Mouse (Mus musculus): ENCODE measurements at regions not wholly inside any gene's neighbourhood (a gene's known extent, or its start where the extent isn't known, plus 50 kb on each side); places are given as distances from the start of the nearest gene placed in this dataset.

GRCm38 (mm10) chr10:97778531-97778930, 52.0 kb upstream of the C030005K15Rik start:
- ATAC-seq (ENCODE audit: extremely low read depth, insufficient number of reproducible peaks, low FRiP score, poor library complexity, severe bottlenecking) = no peak

- no peak for ATAC-seq (ENCODE audit: extremely low read depth, insufficient number of reproducible peaks, low FRiP score, poor library complexity, severe bottlenecking)
Measured at GRCm38 (mm10) chr10:97779335-97779734, 52.8 kb upstream of the C030005K15Rik start.

DNA sequence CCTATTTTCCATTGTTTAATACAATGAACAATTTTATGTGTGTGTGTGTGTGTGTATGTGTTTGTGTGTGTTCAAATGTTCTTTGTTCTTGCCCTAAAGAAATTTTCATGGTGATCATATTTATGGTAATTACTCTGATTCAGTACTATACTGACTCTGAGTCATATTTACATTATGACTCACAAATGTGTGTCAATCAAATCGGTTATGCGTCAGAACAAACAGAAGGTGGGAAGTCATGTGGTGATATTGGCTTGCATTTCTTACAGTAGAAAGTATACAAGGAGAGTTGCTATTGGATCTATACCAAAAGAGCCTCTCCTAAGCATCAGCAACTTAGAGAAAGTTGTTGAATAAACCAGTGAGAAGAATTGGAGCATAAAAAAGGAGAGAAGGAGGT, 67.2 kb upstream of the C030005K15Rik start:
- no peak for ATAC-seq (ENCODE audit: extremely low read depth, insufficient number of reproducible peaks, low FRiP score, poor library complexity, severe bottlenecking)

GRCm38 (mm10) chr10:97801448-97802265, 75.1 kb upstream of the C030005K15Rik start:
- ATAC-seq (ENCODE audit: extremely low read depth, insufficient number of reproducible peaks, low FRiP score, poor library complexity, severe bottlenecking) = no peak

DNA sequence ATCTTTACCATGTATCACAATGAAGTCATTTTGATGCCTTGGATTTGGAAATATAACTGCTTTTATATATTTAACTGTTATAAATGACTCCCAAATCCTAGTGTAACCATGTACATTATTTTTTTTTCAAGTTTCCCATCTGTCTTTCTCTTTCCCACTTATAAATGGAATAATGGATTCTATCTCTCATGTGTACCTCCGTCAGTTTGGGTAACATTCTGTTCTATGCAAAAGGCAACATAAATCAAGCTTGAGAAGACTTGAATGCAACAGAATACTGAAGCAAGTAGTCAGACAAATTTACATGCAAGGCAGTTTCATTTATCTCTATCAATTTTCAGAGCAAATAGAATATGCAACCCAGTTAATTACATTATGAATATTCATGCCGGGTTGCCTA, 81.4 kb upstream of the C030005K15Rik start:
- ATAC-seq (ENCODE audit: extremely low read depth, insufficient number of reproducible peaks, low FRiP score, poor library complexity, severe bottlenecking) = no peak

DNA sequence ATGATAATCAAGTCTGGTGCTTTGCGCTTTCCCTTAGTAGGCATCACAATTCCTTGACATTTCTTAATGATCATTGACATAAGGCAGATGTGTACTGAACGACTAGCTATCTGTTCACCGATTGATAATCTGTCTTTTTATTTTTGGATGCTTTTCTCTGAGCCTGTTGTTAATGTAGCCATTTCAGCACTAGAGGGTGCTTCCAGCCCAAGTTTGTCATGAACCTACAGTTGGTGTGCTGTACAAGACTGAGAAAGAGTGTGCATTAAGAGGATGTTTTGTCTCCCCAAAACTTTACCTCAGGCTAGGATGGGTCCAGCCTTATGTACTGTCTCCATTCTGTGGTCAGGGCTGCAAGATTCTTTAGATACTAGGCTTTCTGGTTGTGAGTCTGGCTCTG, 116.0 kb upstream of the C030005K15Rik start:
- ATAC-seq (ENCODE audit: extremely low read depth, insufficient number of reproducible peaks, low FRiP score, poor library complexity, severe bottlenecking) = no peak

DNA sequence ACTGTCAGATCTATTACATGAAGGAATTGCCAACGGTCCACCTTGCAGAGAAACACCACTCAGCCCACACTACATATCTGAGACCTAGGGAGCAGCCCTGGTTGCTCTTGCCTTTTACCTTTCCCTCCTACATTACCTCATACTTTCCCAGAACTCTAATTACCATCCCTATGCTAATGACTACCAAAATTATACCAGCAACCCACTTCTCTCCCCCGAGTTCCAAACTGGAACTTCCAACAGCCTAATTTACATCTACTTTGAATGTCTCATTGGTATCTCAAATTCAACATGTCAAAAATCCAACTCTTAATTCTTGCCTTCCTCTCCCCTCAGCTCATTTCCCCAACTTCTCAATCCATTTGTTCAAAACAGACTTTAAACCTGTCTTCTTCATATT, 124.9 kb upstream of the C030005K15Rik start:
- ATAC-seq (ENCODE audit: extremely low read depth, insufficient number of reproducible peaks, low FRiP score, poor library complexity, severe bottlenecking) = no peak

GRCm38 (mm10) chr10:97877088-97877487, 150.5 kb upstream of the C030005K15Rik start:
- ATAC-seq (ENCODE audit: extremely low read depth, insufficient number of reproducible peaks, low FRiP score, poor library complexity, severe bottlenecking) = no peak

GRCm38 (mm10) chr10:97886049-97886448, 159.5 kb upstream of the C030005K15Rik start:
- no peak for ATAC-seq (ENCODE audit: extremely low read depth, insufficient number of reproducible peaks, low FRiP score, poor library complexity, severe bottlenecking)

DNA sequence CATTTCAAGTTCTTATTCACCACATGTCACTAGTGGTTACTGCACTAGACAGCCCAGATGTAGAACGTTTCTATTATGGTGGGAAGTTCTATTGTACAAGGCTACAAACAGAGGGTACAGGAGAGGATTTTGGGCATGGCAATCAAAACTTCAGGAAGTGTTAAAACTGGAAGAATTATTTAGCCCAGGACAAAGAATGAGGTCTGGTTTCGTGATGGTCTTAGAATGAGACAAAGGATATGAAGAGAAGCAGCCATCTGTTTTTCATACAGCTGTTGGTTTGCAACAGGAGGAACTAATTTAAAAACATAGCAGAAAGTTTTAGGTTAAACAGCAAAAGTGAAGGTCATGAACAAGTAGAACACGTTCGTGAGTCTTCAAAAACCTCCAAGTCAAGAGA, 179.2 kb upstream of the C030005K15Rik start:
- ATAC-seq (ENCODE audit: extremely low read depth, insufficient number of reproducible peaks, low FRiP score, poor library complexity, severe bottlenecking) = no peak

GRCm38 (mm10) chr10:97925568-97925967, 199.0 kb upstream of the C030005K15Rik start:
- no peak for ATAC-seq (ENCODE audit: extremely low read depth, insufficient number of reproducible peaks, low FRiP score, poor library complexity, severe bottlenecking)

DNA sequence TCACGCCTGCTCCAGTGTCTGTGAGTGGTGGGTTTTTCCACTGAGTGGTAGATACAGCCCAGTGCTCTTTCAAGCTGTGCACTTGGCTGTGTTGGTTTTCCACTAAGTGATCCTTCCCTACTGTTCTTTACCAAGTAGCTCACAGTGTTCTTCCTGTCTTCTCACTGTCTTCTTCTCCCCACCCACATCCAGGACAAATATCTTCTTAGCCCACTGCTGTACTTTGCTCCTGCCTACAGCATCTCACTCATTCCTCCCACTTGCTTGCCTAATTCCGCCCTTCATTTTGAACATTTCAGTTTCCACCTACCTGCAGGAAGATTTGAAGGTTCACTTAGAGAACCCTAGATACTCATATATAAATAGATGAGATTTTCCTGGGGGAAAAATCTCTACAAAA, 213.8 kb upstream of the C030005K15Rik start:
- no peak for ATAC-seq (ENCODE audit: extremely low read depth, insufficient number of reproducible peaks, low FRiP score, poor library complexity, severe bottlenecking)

- ATAC-seq (ENCODE audit: extremely low read depth, insufficient number of reproducible peaks, low FRiP score, poor library complexity, severe bottlenecking) = no peak
Measured at GRCm38 (mm10) chr10:97965881-97966280, 239.3 kb upstream of the C030005K15Rik start.

GRCm38 (mm10) chr10:97966931-97967330, 240.4 kb upstream of the C030005K15Rik start:
- ATAC-seq (ENCODE audit: extremely low read depth, insufficient number of reproducible peaks, low FRiP score, poor library complexity, severe bottlenecking) = no peak

- ATAC-seq (ENCODE audit: extremely low read depth, insufficient number of reproducible peaks, low FRiP score, poor library complexity, severe bottlenecking) = no peak
Measured at GRCm38 (mm10) chr10:98007037-98007436, 280.5 kb upstream of the C030005K15Rik start.

DNA sequence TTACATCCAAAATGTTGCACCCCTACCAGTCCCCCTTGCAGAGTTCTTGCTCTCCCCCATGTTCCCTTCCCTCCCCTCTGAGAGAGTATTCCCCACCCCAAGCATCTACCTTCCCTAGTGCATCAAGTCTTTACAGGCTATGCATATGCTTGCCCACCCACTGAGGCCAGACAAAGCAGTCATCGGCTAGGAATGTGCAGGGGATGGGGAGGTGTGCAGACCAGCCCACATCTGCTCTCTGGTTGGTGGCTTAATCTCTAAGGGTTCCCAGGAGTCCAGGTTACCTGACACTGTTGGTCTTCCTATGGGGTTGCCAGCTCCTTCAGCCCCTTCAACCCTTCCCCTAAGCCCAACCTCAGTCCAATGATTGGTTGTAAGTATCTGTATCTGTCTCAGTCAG, 281.8 kb upstream of the C030005K15Rik start:
- no peak for ATAC-seq (ENCODE audit: extremely low read depth, insufficient number of reproducible peaks, low FRiP score, poor library complexity, severe bottlenecking)

GRCm38 (mm10) chr10:98012916-98013315, 286.4 kb upstream of the C030005K15Rik start:
- ATAC-seq (ENCODE audit: extremely low read depth, insufficient number of reproducible peaks, low FRiP score, poor library complexity, severe bottlenecking) = no peak

GRCm38 (mm10) chr10:98014985-98015902, 288.7 kb upstream of the C030005K15Rik start:
- ATAC-seq (ENCODE audit: extremely low read depth, insufficient number of reproducible peaks, low FRiP score, poor library complexity, severe bottlenecking) = no peak

DNA sequence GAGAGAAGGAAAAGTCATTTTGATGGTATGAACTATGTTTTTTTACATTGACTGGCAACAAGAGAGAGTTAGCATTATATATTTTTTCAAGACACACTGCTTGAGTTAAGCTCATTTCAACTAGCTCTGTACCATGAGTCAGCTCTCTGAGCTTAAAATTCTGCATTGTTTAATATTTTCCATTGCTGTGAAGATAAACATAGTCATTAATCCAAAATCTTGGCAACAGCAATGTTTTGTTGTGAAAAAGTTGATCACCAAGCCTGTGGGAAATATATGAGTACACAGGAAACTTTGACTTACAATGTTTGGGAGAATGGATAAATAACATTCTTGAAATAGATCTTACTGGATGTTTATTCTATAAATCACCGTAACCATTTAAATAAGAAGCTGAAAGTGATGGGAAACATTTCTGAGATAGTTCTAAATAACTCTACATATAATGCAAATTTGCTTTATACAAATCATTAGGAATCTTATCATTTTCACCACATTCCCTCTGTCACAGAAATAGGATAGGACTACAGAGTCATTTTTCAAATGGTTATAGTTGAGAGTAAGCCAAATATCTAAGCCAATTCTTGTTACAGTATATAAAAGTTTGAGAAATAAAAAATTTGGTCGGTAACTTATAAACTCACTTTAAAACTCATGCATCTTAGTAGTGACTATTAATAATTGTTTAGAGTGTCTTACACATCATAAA, 290.2 kb upstream of the C030005K15Rik start:
- no peak for ATAC-seq (ENCODE audit: extremely low read depth, insufficient number of reproducible peaks, low FRiP score, poor library complexity, severe bottlenecking)

All from neutrophil, adult 5-6 weeks (primary cell).